Mouse (Mus musculus): ENCODE measurements around the gene Gm3194.
"Not testable (repeated sequence)": the region's sequence is repeated elsewhere in the genome, so short reads cannot be mapped to it uniquely, and the experiment has no call there.

Gm3194 gene

GRCm38 (mm10) chr14:5455367-5455766 is at the start of gene Gm3194:
Gene Gm3194 (minus strand): TSS chr14:5455467.
- in situ Hi-C loops (cut with MboI): not testable (repeated sequence)

DNA sequence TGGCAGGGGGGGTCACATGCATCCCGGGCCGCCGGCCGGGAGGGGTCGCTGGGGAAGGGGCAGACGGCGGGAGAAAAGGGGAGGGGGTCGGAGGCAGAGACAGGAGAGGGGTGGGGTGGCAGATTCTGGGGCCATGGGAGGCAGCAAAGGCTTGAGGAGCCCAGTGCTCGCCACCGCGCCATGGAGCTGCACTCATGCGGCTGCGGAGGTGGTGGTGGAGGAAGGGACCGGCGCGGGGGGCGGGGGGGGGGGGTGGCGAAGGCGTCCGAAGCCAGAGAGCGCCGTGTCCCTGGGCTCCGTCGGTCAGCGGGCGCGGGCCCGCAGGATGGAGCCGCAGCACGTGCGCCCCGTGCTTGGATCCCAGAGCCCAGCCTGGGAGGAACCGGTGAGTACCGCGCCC is 46.1 kb upstream of the Gm3194 start, which contains the start of gene Gm3488:
Gm3488 (plus strand) TSS at position 301 of the 400 bp plus-strand sequence.
- in situ Hi-C loops (cut with MboI): not testable (repeated sequence)

DNA sequence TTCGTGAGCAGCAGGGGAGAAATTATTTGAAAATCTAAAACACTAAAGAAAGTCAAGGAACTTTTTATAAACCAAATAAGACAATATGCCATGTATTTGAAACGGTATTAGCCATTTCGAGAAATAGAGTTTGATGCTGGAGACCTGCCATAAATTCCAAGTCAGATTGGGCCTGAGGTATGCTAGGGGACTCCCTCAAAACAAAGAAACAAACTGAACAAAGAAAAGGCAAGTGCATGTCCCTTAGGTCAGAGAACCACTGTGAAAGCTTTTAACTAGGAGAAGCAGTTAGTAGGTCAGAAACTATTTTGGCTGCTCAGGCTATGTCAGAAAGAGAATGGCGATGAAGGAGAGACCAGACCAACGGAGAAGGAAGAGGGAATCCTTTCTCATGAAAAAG is 28.6 kb upstream of the Gm3194 start, which contains the start of gene Gm3187:
Gm3187 (plus strand) TSS at position 301 of the 400 bp plus-strand sequence.
- in situ Hi-C loops (cut with MboI): not testable (repeated sequence)

- in situ Hi-C loops (cut with MboI): not testable (repeated sequence)
Measured at GRCm38 (mm10) chr14:5477730-5478129, 22.5 kb upstream of the Gm3194 start, which contains the start of gene Gm8246. Gene Gm8246 (minus strand): TSS chr14:5477830.

DNA sequence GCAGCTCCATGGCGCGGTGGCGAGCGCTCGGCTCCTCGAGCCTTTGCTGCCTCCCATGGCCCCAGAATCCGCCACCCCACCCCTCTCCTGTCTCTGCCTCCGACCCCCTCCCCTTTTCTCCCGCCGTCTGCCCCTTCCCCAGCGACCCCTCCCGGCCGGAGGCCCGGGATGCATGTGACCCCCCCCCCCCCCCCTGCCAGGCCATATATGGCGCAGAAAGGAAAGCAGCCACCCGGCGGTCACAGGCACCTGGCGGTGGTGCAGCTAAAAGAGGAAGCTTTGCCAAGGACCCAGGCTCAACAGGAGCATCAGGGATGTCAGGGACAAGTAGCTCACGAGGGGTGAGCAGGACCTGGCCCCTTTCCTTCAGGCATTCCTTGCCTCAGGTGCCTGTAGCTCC is 5.2 kb upstream of the Gm3194 start:
- in situ Hi-C loops (cut with MboI): not testable (repeated sequence)

DNA sequence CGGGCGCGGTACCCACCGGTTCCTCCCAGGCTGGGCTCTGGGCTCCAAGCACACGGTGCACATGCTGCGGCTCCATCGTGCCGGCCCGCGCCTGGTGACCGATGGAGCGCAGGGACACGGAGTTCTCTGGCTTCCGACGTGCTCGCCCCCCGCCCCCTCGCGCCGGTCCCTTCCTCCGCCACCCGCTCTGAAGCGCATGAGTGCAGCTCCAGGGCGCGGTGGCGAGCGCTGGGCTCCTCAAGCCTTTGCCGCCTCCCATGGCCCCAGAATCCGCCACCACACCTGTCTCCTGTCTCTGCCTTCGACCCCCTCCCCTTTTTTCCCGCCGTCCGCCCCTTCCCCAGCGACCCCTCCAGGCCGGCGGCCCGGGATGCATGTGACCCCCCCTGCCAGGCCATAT is 66.3 kb downstream of the Gm3194 start, which contains the start of gene Gm3500:
Gm3500 (minus strand) TSS at position 101 of the 400 bp plus-strand sequence.
- in situ Hi-C loops (cut with MboI): not testable (repeated sequence)

All from mature B cell (primary cell).